Mouse (Mus musculus): ENCODE measurements around the gene Anks4b.

DNA sequence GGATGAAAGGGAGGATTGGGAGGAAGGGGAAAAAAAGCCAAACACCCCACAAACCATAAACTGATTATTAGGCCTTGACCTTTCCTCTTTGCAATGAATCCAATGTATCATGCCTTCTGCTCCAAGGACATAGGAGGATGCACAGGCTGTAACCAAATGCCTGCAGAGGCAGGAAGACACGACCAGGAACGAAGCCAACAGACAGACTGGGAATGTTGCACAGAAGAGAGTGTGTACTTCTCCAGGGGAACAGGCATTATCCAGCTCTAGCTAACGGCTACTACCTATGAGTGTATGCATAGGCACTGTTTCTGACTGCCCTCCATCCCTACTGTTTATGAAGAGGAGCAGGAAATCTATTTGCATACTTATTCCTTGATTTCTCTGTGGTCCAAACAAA is 18.5 kb downstream of the Anks4b start:
- TF ChIP-seq POLR2A (IDR thresholded peaks at IDR 0.05; ENCODE audit: control insufficient read depth in 1 of 2, insufficient read depth in 1 of 2, low read depth in 1 of 2, low read length in 2 of 2, poor library complexity in 1 of 2) (no peak), USF1 (IDR thresholded peaks at IDR 0.05; ENCODE audit: low read depth, low read length) (no peak), ZNF384 (IDR thresholded peaks at IDR 0.05; ENCODE audit: low read depth, low read length) (no peak), POLR2AphosphoS5 (IDR thresholded peaks at IDR 0.05; ENCODE audit: borderline replicate concordance, low read depth, low read length) (no peak), MAZ (IDR thresholded peaks at IDR 0.05; ENCODE audit: low read depth, low read length) (no peak), GATA1 (IDR thresholded peaks at IDR 0.05; ENCODE audit: low read depth, low read length) (no peak), CHD1 (IDR thresholded peaks at IDR 0.05; ENCODE audit: low read depth, low read length) (no peak), MAFK (IDR thresholded peaks at IDR 0.05; ENCODE audit: borderline replicate concordance, low read depth, low read length) (no peak)

All from MEL (cell line).